Mouse (Mus musculus) forebrain, embryonic 13.5 days (tissue): Measurements from ENCODE around the gene Cacna1d. TPM values are rescaled to one million over a fixed set of nuclear protein-coding genes. Genes with fewer than 3 reads are reported as not detected.

Experiments
- ATAC-seq: fragments of 200-750 bp; cut with Nextera tagmentation; 2 replicates; pipeline ENCODE4 v1.8.0; 2017
- H3K27ac ChIP-seq: fragments of 300-500 bp; sonication (generic); 2 replicates; pipeline ENCODE4 v1.5.1; 2015; ENCODE audit warnings: inconsistent platforms, mild to moderate bottlenecking, moderate library complexity
- H3K27me3 ChIP-seq: fragments of 300-500 bp; sonication (generic); 2 replicates; pipeline ENCODE4 v1.6.1; 2015; ENCODE audit warnings: mild to moderate bottlenecking, inconsistent platforms
- H3K36me3 ChIP-seq: fragments of 300-500 bp; sonication (generic); 2 replicates; pipeline ENCODE4 v1.6.1; 2015; ENCODE audit warnings: mild to moderate bottlenecking, inconsistent platforms; ENCODE audit not compliant: poor library complexity, severe bottlenecking
- H3K4me1 ChIP-seq: fragments of 300-500 bp; sonication (generic); 2 replicates; pipeline ENCODE4 v1.6.1; 2015; ENCODE audit warnings: inconsistent platforms
- H3K4me2 ChIP-seq: fragments of 300-500 bp; sonication (generic); 2 replicates; pipeline ENCODE4 v1.6.1; 2015; ENCODE audit warnings: inconsistent platforms, mild to moderate bottlenecking, moderate library complexity
- H3K4me3 ChIP-seq: fragments of 300-500 bp; sonication (generic); 2 replicates; pipeline ENCODE4 v1.5.1; 2015; ENCODE audit warnings: mild to moderate bottlenecking, inconsistent platforms
- H3K9ac ChIP-seq: fragments of 300-500 bp; sonication (generic); 2 replicates; pipeline ENCODE4 v1.6.1; 2015; ENCODE audit warnings: mild to moderate bottlenecking, inconsistent platforms
- H3K9me3 ChIP-seq: fragments of 300-500 bp; sonication (generic); replicated peaks from 2 replicates; pipeline ENCODE4 v1.6.1; 2016; ENCODE audit warnings: inconsistent platforms
- WGBS: fragments of 180-500 bp; shearing (Covaris S2); methylation state at CpG from one replicate; pipeline ENCODE4 v1.1.7; 2015; 5-methylcytosine and 5-hydroxymethylcytosine counted together
- polyA plus RNA-seq: library from polyadenylated mRNA; unstranded; fragments of >200 nt; fragmentation: Nextera tagmentation; extraction: Ambion mirVana; gene quantifications from 2 replicates; pipeline ENCODE4 v1.2.1, GENCODE M21; 2015

Gene Cacna1d
- polyA plus RNA-seq, 1 experiment from 2014 or later, result 4.5 TPM

GRCm38 (mm10) chr14:30014487-30014886, 476.8 kb downstream of the Cacna1d start:
- no peaks in the 10 kb centered on the region for H3K36me3 ChIP-seq
- no peak overlapping the region for H3K4me3 ChIP-seq
- H3K27ac ChIP-seq, result no peak overlapping the region
- no peaks in the 10 kb centered on the region for H3K9me3 ChIP-seq
- 0 out of 2 replicates have a peak, but pooled peaks cover 8% of the 10 kb centered on the region for H3K27me3 ChIP-seq
- 34% methylated on average over 10 of the region's 10 CpGs for WGBS
- ATAC-seq, result no peak
- H3K4me1 ChIP-seq, result no peaks in the 10 kb centered on the region
- no peak overlapping the region for H3K4me2 ChIP-seq
- H3K9ac ChIP-seq, result no peak overlapping the region

- WGBS, result 86% methylated on average over 10 of the region's 10 CpGs
- Histone ChIP-seq H3K27me3 (peaks cover 24% of the 10 kb centered on the region; the same call in 1 of the 2 replicates), H3K9ac (no peak overlapping the region), H3K4me2 (no peak overlapping the region), H3K4me3 (no peak overlapping the region), H3K27ac (no peak overlapping the region), H3K9me3 (no peaks in the 10 kb centered on the region), H3K36me3 (no peaks in the 10 kb centered on the region), H3K4me1 (peaks cover 10% of the 10 kb centered on the region)
- ATAC-seq, result no peak
Measured at GRCm38 (mm10) chr14:30011886-30012560, 479.2 kb downstream of the Cacna1d start.

- Histone ChIP-seq H3K27me3 (peaks cover 24% of the 10 kb centered on the region; the same call in 1 of the 2 replicates), H3K9me3 (no peaks in the 10 kb centered on the region), H3K9ac (no peak overlapping the region), H3K4me1 (peaks cover 10% of the 10 kb centered on the region), H3K36me3 (no peaks in the 10 kb centered on the region), H3K4me3 (no peak overlapping the region), H3K27ac (no peak overlapping the region), H3K4me2 (no peak overlapping the region)
- 69% methylated on average over 10 of the region's 10 CpGs for WGBS
- ATAC-seq, result peak; percentile 51; the same call in 1 of the 2 replicates
Measured at GRCm38 (mm10) chr14:30009864-30010560, 481.2 kb downstream of the Cacna1d start.

GRCm38 (mm10) chr14:30008733-30009575, 482.3 kb downstream of the Cacna1d start, which contains the start of the genes Il17rb and Chdh:
TSS of gene Il17rb (minus strand) at chr14:30008896.
TSS of gene Chdh (plus strand) at chr14:30009023.
- H3K27ac ChIP-seq, result no peak within 1 kb of the TSS
- H3K36me3 ChIP-seq, result no peaks in the 10 kb centered on the region
- ATAC-seq, result peak; percentile 63
- peaks cover 28% of the 10 kb centered on the region; the same call in 1 of the 2 replicates for H3K27me3 ChIP-seq
- peak within 1 kb of the TSS; percentile 46 for H3K4me3 ChIP-seq
- H3K4me2 ChIP-seq, result peak within 1 kb of the TSS; percentile 89
- peak within 1 kb of the TSS; percentile 58 for H3K9ac ChIP-seq
- H3K4me1 ChIP-seq, result peaks cover 10% of the 10 kb centered on the region
- WGBS, result 10% methylated on average over 54 of the region's 54 CpGs
- H3K9me3 ChIP-seq, result no peaks in the 10 kb centered on the region

- H3K9ac ChIP-seq, result no peak overlapping the region
Measured at GRCm38 (mm10) chr14:29999475-29999811, 491.8 kb downstream of the Cacna1d start.

GRCm38 (mm10) chr14:29998747-29999474, 492.3 kb downstream of the Cacna1d start:
- 69% methylated on average over 13 of the region's 13 CpGs for WGBS
- ATAC-seq, result no peak; the same call in 1 of the 2 replicates

More at GRCm38 (mm10) chr14:29999475-29999811, 491.8 kb downstream of the Cacna1d start:
- H3K36me3 ChIP-seq, result peaks cover 39% of the 10 kb centered on the region
- no peak overlapping the region for H3K4me2 ChIP-seq
- H3K4me1 ChIP-seq, result no peaks in the 10 kb centered on the region
- no peak overlapping the region for H3K27ac ChIP-seq
- H3K27me3 ChIP-seq, result 0 out of 2 replicates have a peak, but pooled peaks cover 2% of the 10 kb centered on the region
- H3K9me3 ChIP-seq, result no peaks in the 10 kb centered on the region
- no peak for ATAC-seq
- H3K4me3 ChIP-seq, result no peak overlapping the region
- WGBS, result 89% methylated on average over 3 of the region's 3 CpGs

GRCm38 (mm10) chr14:29997345-29997744, 493.9 kb downstream of the Cacna1d start:
- Histone ChIP-seq H3K36me3 (peaks cover 60% of the 10 kb centered on the region), H3K9me3 (no peaks in the 10 kb centered on the region), H3K4me3 (no peak overlapping the region), H3K27me3 (no peaks in the 10 kb centered on the region), H3K27ac (no peak overlapping the region), H3K9ac (no peak overlapping the region), H3K4me1 (no peaks in the 10 kb centered on the region), H3K4me2 (no peak overlapping the region)
- no peak for ATAC-seq

More at GRCm38 (mm10) chr14:29998747-29999474, 492.3 kb downstream of the Cacna1d start:
- Histone ChIP-seq H3K9me3 (no peaks in the 10 kb centered on the region), H3K27ac (no peak overlapping the region), H3K36me3 (peaks cover 45% of the 10 kb centered on the region), H3K4me1 (no peaks in the 10 kb centered on the region), H3K4me3 (no peak overlapping the region), H3K27me3 (no peaks in the 10 kb centered on the region), H3K4me2 (no peak overlapping the region), H3K9ac (no peak overlapping the region)

- Histone ChIP-seq H3K4me1 (no peaks in the 10 kb centered on the region), H3K4me3 (no peak overlapping the region), H3K9me3 (no peaks in the 10 kb centered on the region), H3K9ac (no peak overlapping the region), H3K36me3 (peaks cover 72% of the 10 kb centered on the region), H3K4me2 (no peak overlapping the region), H3K27me3 (no peaks in the 10 kb centered on the region), H3K27ac (no peak overlapping the region)
- WGBS, result 94% methylated on average over 11 of the region's 11 CpGs
- ATAC-seq, result no peak
Measured at GRCm38 (mm10) chr14:29996000-29996751, 495.1 kb downstream of the Cacna1d start.

GRCm38 (mm10) chr14:29994976-29995375, 496.3 kb downstream of the Cacna1d start:
- Histone ChIP-seq H3K27me3 (no peaks in the 10 kb centered on the region), H3K27ac (no peak overlapping the region), H3K4me3 (no peak overlapping the region), H3K4me2 (no peak overlapping the region), H3K9ac (no peak overlapping the region), H3K4me1 (no peaks in the 10 kb centered on the region), H3K9me3 (no peaks in the 10 kb centered on the region), H3K36me3 (peaks cover 84% of the 10 kb centered on the region)
- ATAC-seq, result no peak
- 94% methylated on average over 4 of the region's 4 CpGs for WGBS
